Mouse (Mus musculus): ENCODE data around the gene Vps51. TPM values are rescaled to one million over a fixed set of nuclear protein-coding genes. Genes with fewer than 3 reads are reported as not detected.

The Vps51 gene
- polyA plus RNA-seq, 1 experiment from 2014 or later = 59.5 TPM

DNA sequence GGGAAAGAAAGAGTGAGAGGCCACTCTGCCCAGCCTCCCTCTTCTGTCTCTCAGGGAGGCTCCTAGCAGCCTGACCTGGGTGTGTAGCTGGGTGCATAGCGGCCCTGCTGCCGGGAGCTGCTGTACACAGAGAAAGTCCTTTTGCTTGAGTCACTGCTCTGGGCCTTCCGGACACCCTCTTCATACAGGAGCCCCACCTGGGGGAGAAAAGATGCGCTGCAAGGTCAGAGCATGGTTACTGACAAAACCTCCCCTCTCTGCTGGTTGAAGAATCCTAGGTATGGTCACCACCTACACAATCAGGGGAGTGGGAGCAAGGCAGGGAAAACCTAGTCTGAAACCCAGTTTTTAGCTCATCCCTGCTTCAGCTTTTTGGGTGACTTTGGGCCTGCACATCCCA is 8.1 kb downstream of the Vps51 start:
- Histone ChIP-seq H3K27ac (ENCODE audit: low read depth, low read length) (no peak overlapping the region), H3K36me3 (ENCODE audit: control insufficient read depth, insufficient read depth, low read length) (peaks cover 37% of the 10 kb centered on the region), H3K4me3 (ENCODE audit: low read depth, low read length) (no peak overlapping the region), H3K27me3 (replicated peaks; ENCODE audit: control insufficient read depth, insufficient read depth, low read length) (no peaks in the 10 kb centered on the region), H3K9me3 (replicated peaks; ENCODE audit: control insufficient read depth, low read length) (no peaks in the 10 kb centered on the region), H3K4me1 (ENCODE audit: control insufficient read depth, insufficient read depth, low read length) (peaks cover 9% of the 10 kb centered on the region; the same call in 1 of the 2 replicates), H3K4me2 (ENCODE audit: low read length) (no peak overlapping the region), H3K9ac (ENCODE audit: low read length) (no peak overlapping the region)
- DNase-seq (ENCODE audit: low spot score) (no peak), ATAC-seq (no peak)
- WGBS = 81% methylated on average over 4 of the region's 4 CpGs

DNA sequence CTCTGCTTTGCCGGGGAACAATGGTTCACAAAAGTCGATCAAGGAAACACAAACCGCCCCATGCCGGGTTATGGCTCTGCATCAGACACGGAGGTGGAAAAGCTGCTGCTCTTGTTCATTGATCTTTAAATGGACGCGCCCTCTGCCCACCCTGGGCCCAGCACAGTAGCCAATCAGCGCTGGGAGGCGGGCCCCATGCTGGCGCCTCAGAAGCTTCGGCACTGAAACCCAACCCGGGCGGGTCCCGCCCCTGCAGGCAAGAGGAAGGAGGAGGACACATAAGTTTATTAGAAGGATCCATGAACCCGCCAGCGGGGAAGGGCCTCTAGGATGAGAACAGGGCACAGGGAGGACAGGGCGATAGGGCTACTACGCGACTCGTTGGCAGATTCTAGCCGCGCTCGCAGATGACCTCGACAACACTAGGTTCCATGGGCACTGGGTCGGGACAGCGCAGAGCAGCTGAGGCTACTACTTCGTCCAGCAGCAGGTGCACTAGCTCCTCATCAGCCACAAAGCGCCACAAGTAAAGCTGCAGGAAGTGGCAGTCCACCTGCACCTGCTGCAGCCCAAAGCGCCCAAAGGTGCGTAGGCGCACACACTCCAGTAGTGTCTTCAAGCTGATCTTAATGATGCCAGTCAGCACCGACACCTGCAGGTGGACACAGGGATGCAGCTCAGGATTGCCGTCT is 9.2 kb downstream of the Vps51 start, which contains the start of gene Tm7sf2:
Tm7sf2 (minus strand) TSS at position 650 of the 692 bp plus-strand sequence.
- Histone ChIP-seq H3K4me3 (ENCODE audit: low read depth, low read length) (peak within 1 kb of the TSS; percentile 49), H3K4me1 (ENCODE audit: control insufficient read depth, insufficient read depth, low read length) (peaks cover 9% of the 10 kb centered on the region; the same call in 1 of the 2 replicates), H3K27ac (ENCODE audit: low read depth, low read length) (peak within 1 kb of the TSS; percentile 83), H3K9me3 (replicated peaks; ENCODE audit: control insufficient read depth, low read length) (no peaks in the 10 kb centered on the region), H3K36me3 (ENCODE audit: control insufficient read depth, insufficient read depth, low read length) (peaks cover 32% of the 10 kb centered on the region), H3K4me2 (ENCODE audit: low read length) (peak within 1 kb of the TSS; percentile 93), H3K27me3 (replicated peaks; ENCODE audit: control insufficient read depth, insufficient read depth, low read length) (no peaks in the 10 kb centered on the region), H3K9ac (ENCODE audit: low read length) (peak within 1 kb of the TSS; percentile 77)
- ATAC-seq (peak; percentile 93), DNase-seq (ENCODE audit: low spot score) (peak; percentile 94)
- 10% methylated on average over 30 of the region's 33 CpGs for WGBS

DNA sequence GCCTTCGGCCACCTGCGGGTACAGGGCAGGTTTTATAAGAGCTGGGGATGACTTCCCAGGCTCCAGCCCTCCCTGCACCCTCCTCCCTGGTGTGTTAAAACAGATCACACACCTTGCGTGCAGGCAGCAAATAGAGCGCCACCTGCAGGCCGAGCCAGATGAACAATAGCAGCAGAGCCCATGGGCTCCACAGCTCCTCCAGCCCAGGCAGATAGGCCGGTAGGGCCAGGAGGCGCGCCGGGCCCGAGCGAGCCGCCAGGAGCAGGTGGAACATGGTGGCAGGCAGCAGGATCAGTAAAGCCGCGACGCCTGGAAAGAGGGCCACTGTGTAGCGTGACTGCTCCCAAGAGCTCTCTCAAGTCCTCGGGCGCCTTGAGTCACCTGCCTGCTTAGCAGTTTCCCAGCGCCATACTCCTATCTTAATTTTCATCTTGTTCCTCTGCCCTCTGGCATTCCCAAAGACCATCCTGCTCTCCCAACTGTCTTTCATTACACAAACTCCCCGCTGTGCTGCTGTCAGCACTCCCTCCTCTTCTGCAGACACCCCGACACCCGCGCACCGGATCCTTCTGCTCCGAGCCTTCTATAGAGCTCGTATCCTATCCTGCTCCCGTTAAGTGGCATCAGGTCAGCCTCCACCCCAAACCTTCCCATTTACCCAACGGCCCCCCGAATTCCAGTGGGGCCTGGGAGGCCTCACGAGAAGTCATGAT is 9.9 kb downstream of the Vps51 start:
- peak overlapping the region; percentile 49 for H3K4me3 ChIP-seq (ENCODE audit: low read depth, low read length)
- H3K4me2 ChIP-seq (ENCODE audit: low read length) = peak overlapping the region; percentile 93
- H3K36me3 ChIP-seq (ENCODE audit: control insufficient read depth, insufficient read depth, low read length) = peaks cover 29% of the 10 kb centered on the region
- peak; percentile 77 for ATAC-seq
- no peaks in the 10 kb centered on the region for H3K9me3 ChIP-seq (replicated peaks; ENCODE audit: control insufficient read depth, low read length)
- H3K4me1 ChIP-seq (ENCODE audit: control insufficient read depth, insufficient read depth, low read length) = peaks cover 14% of the 10 kb centered on the region
- DNase-seq (ENCODE audit: low spot score) = peak; percentile 89
- under 1% methylated on average over 29 of the region's 30 CpGs for WGBS
- H3K27me3 ChIP-seq (replicated peaks; ENCODE audit: control insufficient read depth, insufficient read depth, low read length) = no peaks in the 10 kb centered on the region
- peak overlapping the region; percentile 77 for H3K9ac ChIP-seq (ENCODE audit: low read length)
- peak overlapping the region; percentile 83 for H3K27ac ChIP-seq (ENCODE audit: low read depth, low read length)

- Histone ChIP-seq H3K4me2 (ENCODE audit: low read length) (peak overlapping the region; percentile 93), H3K9ac (ENCODE audit: low read length) (peak overlapping the region; percentile 77), H3K4me1 (ENCODE audit: control insufficient read depth, insufficient read depth, low read length) (peaks cover 18% of the 10 kb centered on the region), H3K27ac (ENCODE audit: low read depth, low read length) (peak overlapping the region; percentile 83), H3K4me3 (ENCODE audit: low read depth, low read length) (peak overlapping the region; percentile 49), H3K36me3 (ENCODE audit: control insufficient read depth, insufficient read depth, low read length) (peaks cover 28% of the 10 kb centered on the region), H3K27me3 (replicated peaks; ENCODE audit: control insufficient read depth, insufficient read depth, low read length) (no peaks in the 10 kb centered on the region), H3K9me3 (replicated peaks; ENCODE audit: control insufficient read depth, low read length) (no peaks in the 10 kb centered on the region)
- WGBS = 36% methylated on average over 5 of the region's 5 CpGs
- ATAC-seq (peak; percentile 15), DNase-seq (ENCODE audit: low spot score) (peak; percentile 14)
Measured at GRCm38 (mm10) chr19:6066571-6066970, 10.5 kb downstream of the Vps51 start.

GRCm38 (mm10) chr19:6063081-6063480 is 13.9 kb downstream of the Vps51 start:
- Histone ChIP-seq H3K9ac (ENCODE audit: low read length) (no peak overlapping the region), H3K4me3 (ENCODE audit: low read depth, low read length) (no peak overlapping the region), H3K9me3 (replicated peaks; ENCODE audit: control insufficient read depth, low read length) (no peaks in the 10 kb centered on the region), H3K27ac (ENCODE audit: low read depth, low read length) (no peak overlapping the region), H3K27me3 (replicated peaks; ENCODE audit: control insufficient read depth, insufficient read depth, low read length) (no peaks in the 10 kb centered on the region), H3K4me1 (ENCODE audit: control insufficient read depth, insufficient read depth, low read length) (peaks cover 23% of the 10 kb centered on the region), H3K36me3 (ENCODE audit: control insufficient read depth, insufficient read depth, low read length) (peaks cover 15% of the 10 kb centered on the region; the same call in 1 of the 2 replicates), H3K4me2 (ENCODE audit: low read length) (no peak overlapping the region)
- ATAC-seq (no peak), DNase-seq (ENCODE audit: low spot score) (no peak)
- 92% methylated on average over 6 of the region's 6 CpGs for WGBS

- Histone ChIP-seq H3K9ac (ENCODE audit: low read length) (peak overlapping the region; percentile 95; the same call in 1 of the 2 replicates), H3K36me3 (ENCODE audit: control insufficient read depth, insufficient read depth, low read length) (peaks cover 15% of the 10 kb centered on the region; the same call in 1 of the 2 replicates), H3K4me3 (ENCODE audit: low read depth, low read length) (peak overlapping the region; percentile 82), H3K27me3 (replicated peaks; ENCODE audit: control insufficient read depth, insufficient read depth, low read length) (no peaks in the 10 kb centered on the region), H3K4me2 (ENCODE audit: low read length) (peak overlapping the region; percentile 100), H3K9me3 (replicated peaks; ENCODE audit: control insufficient read depth, low read length) (no peaks in the 10 kb centered on the region), H3K27ac (ENCODE audit: low read depth, low read length) (no peak overlapping the region), H3K4me1 (ENCODE audit: control insufficient read depth, insufficient read depth, low read length) (peaks cover 23% of the 10 kb centered on the region)
- ATAC-seq (no peak), DNase-seq (ENCODE audit: low spot score) (no peak)
- WGBS = 77% methylated on average over 5 of the region's 5 CpGs
Measured at GRCm38 (mm10) chr19:6062418-6062817, 14.6 kb downstream of the Vps51 start.

DNA sequence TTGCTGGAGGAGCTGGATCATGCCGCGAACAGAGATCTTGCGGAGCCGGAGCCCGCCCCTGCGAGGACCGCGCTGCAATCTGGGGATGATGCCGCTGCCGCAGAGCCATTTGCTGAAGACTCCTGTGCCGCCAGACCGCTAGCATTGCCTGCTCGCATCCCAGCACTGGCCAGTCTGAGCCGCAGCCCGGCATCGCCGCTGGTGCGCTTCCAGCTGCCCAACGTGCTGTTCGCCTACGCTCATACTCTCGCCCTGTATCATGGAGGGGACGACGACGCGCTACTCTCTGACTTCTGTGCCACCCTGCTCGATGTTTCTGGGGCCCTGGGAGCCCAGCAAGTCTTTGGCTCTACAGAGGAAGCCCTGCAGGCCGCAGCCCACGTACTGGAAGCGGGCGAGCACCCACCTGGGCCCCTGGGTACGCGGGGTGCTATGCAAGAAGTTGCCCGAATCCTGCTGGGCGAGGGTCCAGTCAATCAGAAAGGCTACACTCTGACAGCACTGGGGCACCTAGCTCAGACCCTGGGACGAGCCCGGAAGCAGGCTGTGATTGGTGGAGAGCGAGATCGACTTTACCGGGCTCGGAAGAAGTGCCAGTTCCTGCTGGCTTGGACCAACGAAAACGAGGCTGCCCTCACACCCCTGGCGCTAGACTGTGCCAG is 15.3 kb downstream of the Vps51 start:
- Histone ChIP-seq H3K36me3 (ENCODE audit: control insufficient read depth, insufficient read depth, low read length) (peaks cover 15% of the 10 kb centered on the region; the same call in 1 of the 2 replicates), H3K4me3 (ENCODE audit: low read depth, low read length) (peak overlapping the region; percentile 82), H3K9me3 (replicated peaks; ENCODE audit: control insufficient read depth, low read length) (no peaks in the 10 kb centered on the region), H3K9ac (ENCODE audit: low read length) (peak overlapping the region; percentile 95), H3K4me1 (ENCODE audit: control insufficient read depth, insufficient read depth, low read length) (peaks cover 26% of the 10 kb centered on the region), H3K4me2 (ENCODE audit: low read length) (peak overlapping the region; percentile 100), H3K27ac (ENCODE audit: low read depth, low read length) (peak overlapping the region; percentile 92), H3K27me3 (replicated peaks; ENCODE audit: control insufficient read depth, insufficient read depth, low read length) (no peaks in the 10 kb centered on the region)
- DNase-seq (ENCODE audit: low spot score) = peak; percentile 12
- WGBS = 2% methylated on average over 44 of the region's 44 CpGs
- ATAC-seq = no peak

- Histone ChIP-seq H3K27ac (ENCODE audit: low read depth, low read length) (peak within 1 kb of the TSS; percentile 92), H3K27me3 (replicated peaks; ENCODE audit: control insufficient read depth, insufficient read depth, low read length) (no peaks in the 10 kb centered on the region), H3K36me3 (ENCODE audit: control insufficient read depth, insufficient read depth, low read length) (peaks cover 15% of the 10 kb centered on the region; the same call in 1 of the 2 replicates), H3K4me3 (ENCODE audit: low read depth, low read length) (peak within 1 kb of the TSS; percentile 82), H3K4me1 (ENCODE audit: control insufficient read depth, insufficient read depth, low read length) (peaks cover 24% of the 10 kb centered on the region), H3K9ac (ENCODE audit: low read length) (peak within 1 kb of the TSS; percentile 95), H3K4me2 (ENCODE audit: low read length) (peak within 1 kb of the TSS; percentile 100), H3K9me3 (replicated peaks; ENCODE audit: control insufficient read depth, low read length) (no peaks in the 10 kb centered on the region)
- ATAC-seq = peak; percentile 71
- WGBS = under 1% methylated on average over 58 of the region's 58 CpGs
- peak; percentile 96 for DNase-seq (ENCODE audit: low spot score)
Measured at GRCm38 (mm10) chr19:6061021-6061533, 16.0 kb downstream of the Vps51 start, which contains the start of gene Znhit2. TSS of gene Znhit2 (plus strand) at chr19:6061192.
